Mouse (Mus musculus): ENCODE data around the gene Olfr1371.
"Not testable (repeated sequence)": the region's sequence is repeated elsewhere in the genome, so short reads cannot be mapped to it uniquely, and the experiment has no call there.

Olfr1371 gene

DNA sequence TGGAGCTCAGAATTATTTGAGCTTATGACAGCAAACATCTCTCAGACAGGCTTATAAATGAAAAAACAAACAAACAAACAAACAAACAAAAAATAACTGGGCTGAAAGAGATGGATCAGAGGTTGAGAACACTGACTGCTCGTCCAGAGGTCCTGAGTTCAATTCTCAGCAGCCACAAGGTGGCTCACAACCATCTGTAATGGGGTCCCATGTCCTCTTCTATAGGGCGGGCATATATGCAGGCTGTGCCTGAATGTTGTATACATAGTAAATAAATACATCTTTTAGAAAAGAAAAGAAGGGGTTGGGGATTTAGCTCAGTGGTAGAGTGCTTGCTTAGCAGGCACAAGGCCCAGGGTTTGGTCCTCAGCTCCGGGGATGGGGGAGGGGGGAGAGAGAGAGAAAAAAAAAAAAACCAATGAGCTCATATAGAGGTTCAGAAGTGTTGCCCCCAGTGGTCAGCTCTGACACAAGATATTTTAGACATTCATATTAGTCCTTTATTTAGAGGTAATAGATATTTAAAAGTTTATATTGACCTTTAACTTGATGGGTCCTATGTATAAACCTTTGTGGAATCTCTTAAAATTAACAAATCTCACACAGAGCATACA lies 12.3 kb upstream of the Olfr1371 start:
- DNase-seq (ENCODE audit: inconsistent age in 2 of 2, low spot score in 1 of 2), result no peak

DNA sequence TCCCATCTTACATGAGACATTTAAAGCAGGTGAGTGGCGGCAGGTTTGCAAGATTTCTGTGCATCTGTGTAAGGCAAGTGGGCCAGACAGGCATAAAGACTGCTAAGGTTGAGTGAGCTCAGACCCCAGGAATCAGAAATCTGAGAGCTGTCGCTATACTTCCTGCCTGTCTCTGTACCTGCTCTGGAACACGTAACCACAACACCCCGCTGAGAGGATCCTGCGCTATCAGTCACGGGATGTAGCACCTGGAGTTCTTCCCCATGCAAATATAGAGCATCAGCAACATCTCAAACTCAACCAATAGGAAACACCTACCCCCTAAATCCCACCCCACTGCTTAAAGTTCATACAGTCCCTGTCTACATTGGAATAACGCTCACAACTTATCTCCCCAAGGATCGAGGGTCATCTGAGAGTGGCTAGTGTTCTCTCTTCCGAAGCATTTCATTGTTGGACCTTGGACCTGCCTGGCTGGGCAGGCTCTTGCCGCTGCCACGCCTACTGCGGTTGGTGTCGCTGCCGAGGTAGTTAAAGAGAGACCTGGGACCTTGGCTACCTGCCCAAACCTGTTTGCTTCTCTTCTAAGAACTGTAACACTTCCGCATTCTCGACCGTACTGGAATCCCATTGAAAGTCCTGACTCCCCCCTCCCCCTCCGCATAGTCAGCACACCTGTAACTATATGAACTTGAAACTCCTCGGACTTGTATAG lies 10.3 kb upstream of the Olfr1371 start:
- peak; percentile 34 to 73 for DNase-seq (ENCODE audit: inconsistent age in 2 of 2, low spot score in 1 of 2)

DNA sequence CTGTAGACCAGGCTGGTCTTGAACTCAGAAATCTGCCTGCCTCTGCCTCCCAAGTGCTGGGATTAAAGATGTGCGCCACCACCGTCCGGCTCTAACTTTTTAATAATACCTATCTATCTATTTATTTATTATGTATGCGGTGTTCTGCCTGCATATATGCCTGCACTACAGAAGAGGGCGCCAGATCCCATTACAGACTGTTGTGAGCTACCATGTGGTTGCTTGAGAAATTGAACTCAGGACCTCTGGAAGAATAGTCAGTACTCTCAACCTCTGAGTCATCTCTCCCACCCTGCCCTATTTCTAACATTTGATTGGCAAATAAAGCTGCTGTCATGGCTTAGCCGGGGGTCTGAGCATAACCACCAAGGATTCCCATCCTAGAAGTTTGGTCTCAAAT lies 9.1 kb upstream of the Olfr1371 start:
- DNase-seq (ENCODE audit: inconsistent age in 2 of 2, low spot score in 1 of 2), result peak; percentile 35 to 73

DNA sequence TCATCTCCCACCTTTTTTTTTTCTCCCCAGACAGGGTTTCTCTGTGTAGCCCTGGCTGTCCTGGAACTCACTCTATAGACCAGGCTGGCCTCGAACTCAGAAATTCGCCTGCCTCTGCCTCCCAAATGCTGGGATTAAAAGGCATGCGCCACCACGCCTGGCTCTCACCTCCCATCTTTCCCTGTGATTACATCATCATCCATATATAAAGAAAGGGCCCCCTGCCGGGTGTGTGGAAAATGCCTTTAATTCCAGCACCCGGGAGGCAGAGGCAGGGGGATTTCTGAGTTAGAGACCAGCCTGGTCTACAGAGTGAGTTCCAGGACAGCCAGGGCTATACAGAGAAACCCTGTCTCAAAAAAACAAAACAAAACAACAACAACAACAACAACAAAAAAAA lies 8.1 kb upstream of the Olfr1371 start:
- not testable (repeated sequence) for DNase-seq (ENCODE audit: inconsistent age in 2 of 2, low spot score in 1 of 2)

DNA sequence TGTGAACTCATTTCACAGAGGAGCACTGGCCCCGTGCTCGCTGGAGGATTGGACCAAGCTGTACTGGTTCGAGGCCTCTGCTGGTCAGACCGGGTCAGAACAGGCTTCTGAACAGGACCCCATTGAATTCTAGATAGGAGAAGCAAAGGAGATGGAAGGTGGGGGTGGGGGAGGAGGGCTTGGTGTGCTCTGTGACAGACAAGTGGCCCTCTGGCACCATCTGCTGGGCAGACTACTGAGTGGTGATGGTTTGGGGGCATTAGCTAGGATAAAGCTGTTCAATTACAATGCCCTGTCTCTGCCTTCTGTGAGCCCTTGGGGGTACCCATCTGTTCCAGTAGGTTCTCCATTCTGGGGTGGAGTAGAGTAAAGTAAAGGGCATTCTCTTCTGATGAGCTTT lies 6.5 kb upstream of the Olfr1371 start:
- DNase-seq (ENCODE audit: inconsistent age in 2 of 2, low spot score in 1 of 2), result peak; percentile 55 to 85

DNA sequence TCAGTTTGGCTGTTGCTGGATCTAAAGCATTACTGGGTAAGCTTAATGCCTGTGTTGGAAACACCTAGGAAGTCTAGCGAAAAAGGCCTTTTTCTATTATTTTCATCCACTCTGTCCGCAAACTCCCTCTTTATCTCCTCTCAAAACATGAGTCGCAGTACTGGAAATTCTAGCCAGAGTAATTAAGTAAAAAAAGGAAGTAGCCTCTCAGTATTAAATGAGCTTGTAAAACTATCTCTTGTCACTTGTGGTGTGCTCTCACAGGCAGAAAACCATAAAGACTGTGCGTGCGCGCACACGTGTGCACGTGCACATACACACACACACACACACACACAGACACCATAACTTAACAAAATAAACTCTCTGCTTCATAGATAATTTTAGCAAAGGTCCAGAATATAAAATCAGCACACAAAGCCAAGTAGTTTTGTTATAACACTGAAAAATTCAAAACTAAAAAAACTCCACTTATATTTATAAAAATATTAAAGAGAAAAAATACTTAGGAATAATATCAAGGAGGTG lies 17.2 kb downstream of the Olfr1371 start:
- DNase-seq (ENCODE audit: inconsistent age in 2 of 2, low spot score in 1 of 2), result not testable (repeated sequence)

DNA sequence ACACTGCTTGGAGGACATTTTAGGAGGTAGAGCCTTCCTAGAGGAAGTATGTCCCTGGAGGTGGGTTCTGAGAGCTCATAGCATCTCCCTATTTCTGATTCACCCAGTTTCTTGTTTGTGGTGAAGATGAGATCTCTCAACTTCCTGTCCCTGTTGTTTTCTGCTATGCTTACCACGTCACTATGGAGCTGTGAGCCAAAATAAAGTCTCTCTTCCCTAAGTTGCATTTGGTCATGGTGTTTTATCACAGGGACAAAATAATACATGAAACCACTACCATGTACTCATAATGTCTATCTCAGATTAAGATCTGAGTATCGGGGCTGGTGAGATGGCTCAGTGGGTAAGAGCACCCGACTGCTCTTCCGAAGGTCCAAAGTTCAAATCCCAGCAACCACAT lies 33.1 kb downstream of the Olfr1371 start:
- DNase-seq (ENCODE audit: inconsistent age in 2 of 2, low spot score in 1 of 2), result not testable (repeated sequence)

DNA sequence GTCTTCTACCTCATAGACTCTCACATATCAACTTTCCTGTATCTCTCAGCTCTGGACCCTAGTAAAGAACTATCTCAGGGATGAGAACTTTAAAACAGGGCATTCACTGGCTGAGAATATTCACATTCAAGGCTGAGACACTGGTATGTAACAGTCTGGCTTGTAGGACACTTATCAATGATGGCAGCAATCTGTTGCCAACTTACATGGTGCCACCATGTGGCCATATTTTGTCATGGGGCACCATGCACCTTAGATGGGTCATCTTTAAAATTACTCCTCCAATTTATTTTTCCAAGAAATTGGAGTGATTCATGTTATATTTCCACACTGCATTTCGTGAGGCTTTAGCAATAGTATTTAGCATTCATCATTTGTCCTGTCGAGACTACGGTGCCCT lies 33.9 kb downstream of the Olfr1371 start:
- peak in 1 of 2 experiments; percentile 59 for DNase-seq (ENCODE audit: inconsistent age in 2 of 2, low spot score in 1 of 2)

DNA sequence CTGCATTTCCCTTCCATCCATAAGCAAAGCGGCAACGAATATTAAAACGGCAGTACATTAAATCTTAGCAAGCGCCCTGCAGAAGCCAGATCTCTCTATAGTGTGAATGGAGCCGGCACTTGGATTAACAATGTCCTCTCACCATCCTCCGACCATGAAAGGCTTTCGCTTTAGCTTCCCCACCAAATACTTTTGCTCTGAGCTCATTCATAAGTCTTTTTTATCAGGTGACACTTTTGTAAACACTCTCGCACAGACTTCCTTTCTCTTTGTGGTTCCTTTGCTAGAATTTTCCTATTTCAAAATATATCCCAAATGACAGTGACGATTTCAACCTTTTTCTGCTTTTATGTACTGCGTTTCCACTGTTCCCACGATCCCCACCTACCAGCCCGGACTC lies 45.3 kb downstream of the Olfr1371 start:
- DNase-seq (ENCODE audit: inconsistent age in 2 of 2, low spot score in 1 of 2), result peak; percentile 27 to 65

DNA sequence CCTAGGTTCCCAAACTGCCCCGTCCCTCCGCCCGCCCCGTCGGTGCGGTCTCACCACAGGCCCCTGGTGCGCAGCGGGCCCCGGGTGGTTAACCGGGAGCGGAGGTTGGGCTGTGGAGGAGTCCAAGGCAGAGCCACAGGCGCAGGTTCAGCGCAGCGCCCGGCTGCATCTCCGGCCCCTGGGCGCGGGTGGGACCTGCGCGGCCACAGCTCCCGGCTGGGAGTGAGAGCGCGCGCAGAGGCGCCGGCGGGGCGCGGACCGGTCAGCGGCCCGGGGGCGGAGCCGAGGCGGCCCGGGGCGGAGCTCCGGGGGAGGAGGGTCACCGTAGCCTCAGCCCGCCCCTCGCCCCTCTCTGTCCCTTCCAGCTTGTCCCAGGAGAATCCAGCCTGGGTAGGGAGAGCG lies 45.9 kb downstream of the Olfr1371 start:
- peak; percentile 49 to 74 for DNase-seq (ENCODE audit: inconsistent age in 2 of 2, low spot score in 1 of 2)

DNA sequence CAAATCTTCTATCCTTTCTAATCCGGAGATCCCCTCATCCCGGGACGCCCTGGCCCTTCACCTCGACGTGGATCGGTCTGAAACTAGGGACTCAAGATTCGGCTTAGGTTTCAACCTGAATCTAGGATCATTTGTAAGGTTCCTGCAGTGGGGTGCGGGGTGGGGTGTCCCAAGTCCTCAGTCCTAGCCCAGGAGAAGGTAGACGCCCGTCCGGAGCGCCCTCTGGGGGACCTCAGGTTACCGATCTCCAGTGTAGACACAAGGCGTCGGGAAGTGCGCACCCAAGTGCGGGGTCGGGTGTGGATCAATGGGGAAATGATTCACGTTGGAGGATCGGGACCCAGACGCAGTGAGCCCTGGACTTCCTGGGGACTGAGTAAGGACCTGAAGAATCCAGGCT lies 46.7 kb downstream of the Olfr1371 start:
- peak; percentile 53 to 65 for DNase-seq (ENCODE audit: inconsistent age in 2 of 2, low spot score in 1 of 2)

DNA sequence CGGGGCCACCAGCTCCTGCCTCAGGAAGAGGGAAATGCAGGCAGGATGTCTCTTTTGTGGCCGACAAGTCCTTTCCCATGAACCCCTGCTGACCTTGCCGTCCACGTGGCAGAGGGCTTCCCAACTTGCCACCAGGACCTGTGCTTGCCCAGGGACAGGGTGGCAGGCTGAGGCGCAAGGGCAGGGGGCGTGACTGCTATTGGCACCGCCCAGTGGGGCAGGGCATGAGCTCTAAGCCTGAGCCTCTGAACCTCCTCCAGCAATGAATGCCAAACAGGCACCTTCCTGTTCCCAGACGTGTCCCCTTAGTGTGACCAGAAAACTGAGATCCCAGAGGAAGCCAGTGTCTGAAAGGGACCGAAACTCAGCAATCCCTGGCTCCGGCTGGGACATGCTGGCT lies 49.9 kb downstream of the Olfr1371 start:
- peak; percentile 70 to 79 for DNase-seq (ENCODE audit: inconsistent age in 2 of 2, low spot score in 1 of 2)
